Mouse (Mus musculus) hindbrain, embryonic 14.5 days (tissue): ENCODE results near the gene Prm2. TPM values are rescaled to one million over a fixed set of nuclear protein-coding genes. Genes with fewer than 3 reads are reported as not detected.

Experiments
- ATAC-seq: fragments of 200-750 bp; cut with Nextera tagmentation; 2 replicates; pipeline ENCODE4 v1.8.0; 2017; ENCODE audit warnings: moderate number of reproducible peaks, mild to moderate bottlenecking, moderate TSS enrichment, moderate library complexity; ENCODE audit not compliant: low FRiP score
- DNase-seq: peaks from one replicate; pipeline ENCODE4 v3.0.0-alpha.2; 2015; ENCODE audit warnings: low spot score
- H3K27ac ChIP-seq: fragments of 300-500 bp; sonication (generic); 2 replicates; pipeline ENCODE4 v1.5.1; 2014; ENCODE audit warnings: mild to moderate bottlenecking, moderate library complexity
- H3K27me3 ChIP-seq: fragments of 300-500 bp; sonication (generic); 2 replicates; pipeline ENCODE4 v1.6.1; 2014; ENCODE audit warnings: mild to moderate bottlenecking, low read length, mixed read lengths; ENCODE audit not compliant: control insufficient read depth, insufficient read depth
- H3K36me3 ChIP-seq: fragments of 300-500 bp; sonication (generic); replicated peaks from 2 replicates; pipeline ENCODE4 v1.6.1; 2014; ENCODE audit not compliant: control insufficient read depth, insufficient read depth
- H3K4me1 ChIP-seq: fragments of 300-500 bp; sonication (generic); replicated peaks from 2 replicates; pipeline ENCODE4 v1.6.1; 2014; ENCODE audit warnings: antibody characterized with exemption, low read length, mixed read lengths; ENCODE audit not compliant: control insufficient read depth, insufficient read depth
- H3K4me2 ChIP-seq: fragments of 300-500 bp; sonication (generic); replicated peaks from 2 replicates; pipeline ENCODE4 v1.6.1; 2014; ENCODE audit warnings: mild to moderate bottlenecking, moderate library complexity
- H3K4me3 ChIP-seq: fragments of 300-500 bp; sonication (generic); replicated peaks from 2 replicates; pipeline ENCODE4 v1.5.1; 2014; ENCODE audit warnings: mild to moderate bottlenecking, low read length
- H3K9ac ChIP-seq: fragments of 300-500 bp; sonication (generic); 2 replicates; pipeline ENCODE4 v1.6.1; 2014
- H3K9me3 ChIP-seq: fragments of 300-500 bp; sonication (generic); 2 replicates; pipeline ENCODE4 v1.6.1; 2016; ENCODE audit warnings: low read length; ENCODE audit not compliant: control insufficient read depth
- WGBS: fragments of 180-500 bp; shearing (Covaris S2); extraction: QIAGEN DNeasy Blood & Tissue Kit; methylation state at CpG from one replicate; pipeline ENCODE4 v1.1.7; 2014; 5-methylcytosine and 5-hydroxymethylcytosine counted together
- polyA plus RNA-seq: library from polyadenylated mRNA; unstranded; fragments of >200 nt; fragmentation: Nextera tagmentation; extraction: Ambion mirVana; gene quantifications from 2 replicates; pipeline ENCODE4 v1.2.1, GENCODE M21; 2014

Prm2 gene
- polyA plus RNA-seq, 1 experiment from 2014 or later: not detected

- Histone ChIP-seq H3K9me3 (no peaks in the 10 kb centered on the region), H3K9ac (peak within 1 kb of the TSS; percentile 56), H3K4me1 (0 out of 2 replicates have a peak, but pooled peaks cover 3% of the 10 kb centered on the region), H3K4me2 (peak within 1 kb of the TSS; percentile 91), H3K36me3 (no peaks in the 10 kb centered on the region), H3K27me3 (no peaks in the 10 kb centered on the region), H3K4me3 (peak within 1 kb of the TSS; percentile 81), H3K27ac (no peak within 1 kb of the TSS)
- peak; percentile 93 for ATAC-seq
- WGBS: 1% methylated on average over 63 of the region's 69 CpGs
- DNase-seq: peak; percentile 89
Observed at GRCm38 (mm10) chr16:10834911-10835587, 39.1 kb upstream of the Prm2 start, which contains the start of gene Rmi2. Gene Rmi2, plus strand, starts transcription at chr16:10835059.

- H3K9ac ChIP-seq: peak overlapping the region; percentile 56; the same call in 1 of the 2 replicates
- 10% methylated on average over 12 of the region's 12 CpGs for WGBS
Observed at GRCm38 (mm10) chr16:10834542-10834910, 38.6 kb upstream of the Prm2 start.

GRCm38 (mm10) chr16:10828461-10828805 lies 32.5 kb upstream of the Prm2 start:
- Histone ChIP-seq H3K4me1 (no peaks in the 10 kb centered on the region), H3K4me2 (no peak overlapping the region), H3K9me3 (no peaks in the 10 kb centered on the region), H3K36me3 (no peaks in the 10 kb centered on the region), H3K27ac (no peak overlapping the region), H3K27me3 (no peaks in the 10 kb centered on the region), H3K4me3 (no peak overlapping the region), H3K9ac (no peak overlapping the region)
- WGBS: 82% methylated on average over 4 of the region's 4 CpGs
- DNase-seq (no peak), ATAC-seq (no peak)

More at GRCm38 (mm10) chr16:10834542-10834910, 38.6 kb upstream of the Prm2 start:
- no peak for DNase-seq
- no peak for ATAC-seq
- peak overlapping the region; percentile 81 for H3K4me3 ChIP-seq
- no peak overlapping the region for H3K27ac ChIP-seq
- peak overlapping the region; percentile 91 for H3K4me2 ChIP-seq
- H3K36me3 ChIP-seq: no peaks in the 10 kb centered on the region
- H3K27me3 ChIP-seq: no peaks in the 10 kb centered on the region
- H3K9me3 ChIP-seq: no peaks in the 10 kb centered on the region
- H3K4me1 ChIP-seq: 0 out of 2 replicates have a peak, but pooled peaks cover 3% of the 10 kb centered on the region

- Histone ChIP-seq H3K4me1 (no peaks in the 10 kb centered on the region), H3K9me3 (no peaks in the 10 kb centered on the region), H3K4me2 (no peak overlapping the region), H3K4me3 (no peak overlapping the region), H3K36me3 (no peaks in the 10 kb centered on the region), H3K27ac (no peak overlapping the region), H3K9ac (no peak overlapping the region), H3K27me3 (no peaks in the 10 kb centered on the region)
- no peak for ATAC-seq
- no peak for DNase-seq
- WGBS: 85% methylated on average over 7 of the region's 7 CpGs
Observed at GRCm38 (mm10) chr16:10827766-10828460, 32.0 kb upstream of the Prm2 start.

- Histone ChIP-seq H3K4me3 (no peak overlapping the region), H3K4me2 (no peak overlapping the region), H3K27me3 (no peaks in the 10 kb centered on the region), H3K4me1 (no peaks in the 10 kb centered on the region), H3K9ac (no peak overlapping the region), H3K27ac (no peak overlapping the region), H3K36me3 (no peaks in the 10 kb centered on the region), H3K9me3 (no peaks in the 10 kb centered on the region)
- DNase-seq (no peak), ATAC-seq (no peak)
- WGBS: 94% methylated on average over 9 of the region's 9 CpGs
Observed at GRCm38 (mm10) chr16:10827269-10827668, 31.3 kb upstream of the Prm2 start.

GRCm38 (mm10) chr16:10825840-10826239 lies 29.9 kb upstream of the Prm2 start:
- ATAC-seq (no peak), DNase-seq (no peak)
- Histone ChIP-seq H3K9me3 (no peaks in the 10 kb centered on the region), H3K4me3 (no peak overlapping the region), H3K27me3 (no peaks in the 10 kb centered on the region), H3K4me2 (no peak overlapping the region), H3K9ac (no peak overlapping the region), H3K4me1 (no peaks in the 10 kb centered on the region), H3K36me3 (no peaks in the 10 kb centered on the region), H3K27ac (no peak overlapping the region)
- WGBS: 94% methylated on average over 4 of the region's 4 CpGs

GRCm38 (mm10) chr16:10824536-10824935 lies 28.6 kb upstream of the Prm2 start:
- Histone ChIP-seq H3K36me3 (no peaks in the 10 kb centered on the region), H3K4me3 (no peak overlapping the region), H3K9ac (no peak overlapping the region), H3K9me3 (no peaks in the 10 kb centered on the region), H3K4me2 (no peak overlapping the region), H3K27me3 (no peaks in the 10 kb centered on the region), H3K4me1 (no peaks in the 10 kb centered on the region), H3K27ac (no peak overlapping the region)
- no peak for ATAC-seq
- DNase-seq: no peak
- 85% methylated on average over 1 of the region's 1 CpGs for WGBS

GRCm38 (mm10) chr16:10821387-10821786 lies 25.5 kb upstream of the Prm2 start:
- DNase-seq: no peak
- H3K27ac ChIP-seq: no peak overlapping the region
- H3K4me1 ChIP-seq: no peaks in the 10 kb centered on the region
- H3K27me3 ChIP-seq: no peaks in the 10 kb centered on the region
- no peak overlapping the region for H3K9ac ChIP-seq
- H3K4me2 ChIP-seq: no peak overlapping the region
- ATAC-seq: no peak
- H3K4me3 ChIP-seq: no peak overlapping the region
- no peaks in the 10 kb centered on the region for H3K36me3 ChIP-seq
- no peaks in the 10 kb centered on the region for H3K9me3 ChIP-seq
- WGBS: 80% methylated on average over 4 of the region's 4 CpGs

- 81% methylated on average over 3 of the region's 3 CpGs for WGBS
- Histone ChIP-seq H3K4me3 (no peak overlapping the region), H3K9ac (no peak overlapping the region), H3K27me3 (no peaks in the 10 kb centered on the region), H3K36me3 (no peaks in the 10 kb centered on the region), H3K4me1 (no peaks in the 10 kb centered on the region), H3K9me3 (no peaks in the 10 kb centered on the region), H3K27ac (no peak overlapping the region), H3K4me2 (no peak overlapping the region)
- DNase-seq: no peak
- ATAC-seq: no peak
Observed at GRCm38 (mm10) chr16:10819966-10820365, 24.0 kb upstream of the Prm2 start.
